Mouse (Mus musculus): Measurements from ENCODE around the gene Sh3bp5. TPM values are rescaled to one million over a fixed set of nuclear protein-coding genes. Genes with fewer than 3 reads are reported as not detected.

The Sh3bp5 gene
- polyA plus RNA-seq, 1 experiment from 2014 or later = 39.0 TPM

GRCm38 (mm10) chr14:31337406-31337805 is 98.5 kb downstream of the Sh3bp5 start:
- Histone ChIP-seq H3K9ac (replicated peaks; ENCODE audit: low read length) (peak overlapping the region; percentile 87), H3K27ac (ENCODE audit: low read length) (no peak overlapping the region), H3K4me3 (ENCODE audit: low read length) (peak overlapping the region; percentile 81), H3K9me3 (ENCODE audit: low read length) (no peaks in the 10 kb centered on the region), H3K27me3 (ENCODE audit: insufficient read depth, low read length) (no peaks in the 10 kb centered on the region), H3K4me1 (ENCODE audit: insufficient read depth, low read length) (peaks cover 12% of the 10 kb centered on the region), H3K4me2 (replicated peaks; ENCODE audit: low read depth, low read length) (peak overlapping the region; percentile 73), H3K36me3 (ENCODE audit: insufficient read depth, low read length) (peaks cover 7% of the 10 kb centered on the region)
- ATAC-seq (ENCODE audit: low FRiP score, low TSS enrichment) = no peak
- 42% methylated on average over 7 of the region's 7 CpGs for WGBS

- Histone ChIP-seq H3K4me1 (ENCODE audit: insufficient read depth, low read length) (peaks cover 12% of the 10 kb centered on the region), H3K9me3 (ENCODE audit: low read length) (no peaks in the 10 kb centered on the region), H3K27ac (ENCODE audit: low read length) (peak within 1 kb of the TSS; percentile 97), H3K4me3 (ENCODE audit: low read length) (peak within 1 kb of the TSS; percentile 81), H3K27me3 (ENCODE audit: insufficient read depth, low read length) (no peaks in the 10 kb centered on the region), H3K9ac (replicated peaks; ENCODE audit: low read length) (peak within 1 kb of the TSS; percentile 87), H3K4me2 (replicated peaks; ENCODE audit: low read depth, low read length) (peak within 1 kb of the TSS; percentile 73), H3K36me3 (ENCODE audit: insufficient read depth, low read length) (peaks cover 7% of the 10 kb centered on the region)
- peak; percentile 99 for ATAC-seq (ENCODE audit: low FRiP score, low TSS enrichment)
- under 1% methylated on average over 76 of the region's 78 CpGs for WGBS
These were observed 99.3 kb downstream of the Sh3bp5 start, which contains the start of gene Capn7 for GRCm38 (mm10) chr14:31336369-31337155. TSS of gene Capn7 (plus strand) at chr14:31336638.

GRCm38 (mm10) chr14:31335765-31336164 is 100.1 kb downstream of the Sh3bp5 start:
- Histone ChIP-seq H3K36me3 (ENCODE audit: insufficient read depth, low read length) (peaks cover 3% of the 10 kb centered on the region), H3K9ac (replicated peaks; ENCODE audit: low read length) (no peak overlapping the region), H3K27ac (ENCODE audit: low read length) (no peak overlapping the region), H3K4me2 (replicated peaks; ENCODE audit: low read depth, low read length) (peak overlapping the region; percentile 48), H3K4me3 (ENCODE audit: low read length) (peak overlapping the region; percentile 81), H3K27me3 (ENCODE audit: insufficient read depth, low read length) (no peaks in the 10 kb centered on the region), H3K4me1 (ENCODE audit: insufficient read depth, low read length) (peaks cover 12% of the 10 kb centered on the region), H3K9me3 (ENCODE audit: low read length) (no peaks in the 10 kb centered on the region)
- WGBS = 55% methylated on average over 3 of the region's 3 CpGs
- ATAC-seq (ENCODE audit: low FRiP score, low TSS enrichment) = no peak

DNA sequence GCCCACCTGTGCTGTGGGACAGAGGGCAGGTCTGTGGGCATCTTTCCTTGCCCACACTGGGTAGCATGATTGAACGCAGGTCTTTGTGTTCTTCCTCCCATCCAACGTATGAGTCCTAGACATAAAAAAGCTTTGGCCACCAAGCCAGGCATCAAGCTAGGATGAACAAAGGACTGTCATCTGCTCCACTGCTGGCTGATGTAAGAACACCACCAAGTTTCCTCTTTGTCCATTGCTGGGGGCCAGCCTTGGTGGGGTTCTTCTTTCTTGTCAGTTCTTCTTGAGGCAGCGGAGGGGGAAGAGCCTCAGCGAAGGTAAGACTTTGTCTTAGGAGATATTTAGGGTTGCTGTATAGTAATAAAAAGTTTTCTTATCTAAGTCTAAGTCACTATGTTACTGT is 104.9 kb downstream of the Sh3bp5 start:
- no peaks in the 10 kb centered on the region for H3K4me1 ChIP-seq (ENCODE audit: insufficient read depth, low read length)
- H3K27ac ChIP-seq (ENCODE audit: low read length) = no peak overlapping the region
- H3K9me3 ChIP-seq (ENCODE audit: low read length) = no peaks in the 10 kb centered on the region
- H3K9ac ChIP-seq (replicated peaks; ENCODE audit: low read length) = no peak overlapping the region
- no peak overlapping the region for H3K4me2 ChIP-seq (replicated peaks; ENCODE audit: low read depth, low read length)
- H3K36me3 ChIP-seq (ENCODE audit: insufficient read depth, low read length) = no peaks in the 10 kb centered on the region
- no peak overlapping the region for H3K4me3 ChIP-seq (ENCODE audit: low read length)
- ATAC-seq (ENCODE audit: low FRiP score, low TSS enrichment) = no peak
- whole genome bisulfite sequencing = 75% methylated on average over 4 of the region's 4 CpGs
- H3K27me3 ChIP-seq (ENCODE audit: insufficient read depth, low read length) = no peaks in the 10 kb centered on the region

- no peak for ATAC-seq (ENCODE audit: low FRiP score, low TSS enrichment)
- Histone ChIP-seq H3K36me3 (ENCODE audit: insufficient read depth, low read length) (no peaks in the 10 kb centered on the region), H3K9me3 (ENCODE audit: low read length) (no peaks in the 10 kb centered on the region), H3K27me3 (ENCODE audit: insufficient read depth, low read length) (no peaks in the 10 kb centered on the region), H3K4me3 (ENCODE audit: low read length) (no peak overlapping the region), H3K4me1 (ENCODE audit: insufficient read depth, low read length) (no peaks in the 10 kb centered on the region), H3K4me2 (replicated peaks; ENCODE audit: low read depth, low read length) (no peak overlapping the region), H3K9ac (replicated peaks; ENCODE audit: low read length) (no peak overlapping the region), H3K27ac (ENCODE audit: low read length) (no peak overlapping the region)
- WGBS = 56% methylated on average over 2 of the region's 2 CpGs
These were observed 106.1 kb downstream of the Sh3bp5 start for GRCm38 (mm10) chr14:31329741-31330140.

GRCm38 (mm10) chr14:31327681-31328080 is 108.2 kb downstream of the Sh3bp5 start:
- Histone ChIP-seq H3K4me1 (ENCODE audit: insufficient read depth, low read length) (peaks cover 4% of the 10 kb centered on the region; the same call in 1 of the 2 replicates), H3K9me3 (ENCODE audit: low read length) (no peaks in the 10 kb centered on the region), H3K4me2 (replicated peaks; ENCODE audit: low read depth, low read length) (no peak overlapping the region), H3K27ac (ENCODE audit: low read length) (no peak overlapping the region), H3K27me3 (ENCODE audit: insufficient read depth, low read length) (no peaks in the 10 kb centered on the region), H3K36me3 (ENCODE audit: insufficient read depth, low read length) (no peaks in the 10 kb centered on the region), H3K9ac (replicated peaks; ENCODE audit: low read length) (no peak overlapping the region), H3K4me3 (ENCODE audit: low read length) (no peak overlapping the region)
- ATAC-seq (ENCODE audit: low FRiP score, low TSS enrichment) = no peak
- WGBS = 78% methylated on average over 4 of the region's 4 CpGs

DNA sequence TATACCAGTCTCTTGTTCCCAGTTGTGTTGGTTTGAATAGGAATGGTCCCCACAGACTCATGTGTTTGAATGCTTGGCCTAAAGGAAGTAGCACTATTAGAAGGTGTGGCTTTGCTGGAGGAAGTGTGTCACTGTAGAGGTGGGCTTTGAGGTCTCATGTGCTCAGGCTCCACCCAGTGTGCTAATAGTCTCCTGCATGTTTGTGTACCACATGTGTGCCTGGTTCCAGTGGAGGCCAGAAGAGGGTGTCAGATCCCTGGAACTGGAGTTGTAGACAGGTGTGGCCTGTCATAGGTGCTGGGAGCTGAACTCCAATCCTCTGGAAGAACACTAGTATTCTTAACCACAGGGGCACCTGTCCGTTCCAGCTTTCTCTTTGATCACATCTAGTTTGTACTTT is 108.7 kb downstream of the Sh3bp5 start:
- WGBS = 93% methylated on average over 1 of the region's 1 CpGs
- ATAC-seq (ENCODE audit: low FRiP score, low TSS enrichment) = no peak
- Histone ChIP-seq H3K4me2 (replicated peaks; ENCODE audit: low read depth, low read length) (no peak overlapping the region), H3K36me3 (ENCODE audit: insufficient read depth, low read length) (no peaks in the 10 kb centered on the region), H3K9me3 (ENCODE audit: low read length) (no peaks in the 10 kb centered on the region), H3K4me3 (ENCODE audit: low read length) (no peak overlapping the region), H3K9ac (replicated peaks; ENCODE audit: low read length) (no peak overlapping the region), H3K4me1 (ENCODE audit: insufficient read depth, low read length) (peaks cover 4% of the 10 kb centered on the region; the same call in 1 of the 2 replicates), H3K27ac (ENCODE audit: low read length) (no peak overlapping the region), H3K27me3 (ENCODE audit: insufficient read depth, low read length) (no peaks in the 10 kb centered on the region)

DNA sequence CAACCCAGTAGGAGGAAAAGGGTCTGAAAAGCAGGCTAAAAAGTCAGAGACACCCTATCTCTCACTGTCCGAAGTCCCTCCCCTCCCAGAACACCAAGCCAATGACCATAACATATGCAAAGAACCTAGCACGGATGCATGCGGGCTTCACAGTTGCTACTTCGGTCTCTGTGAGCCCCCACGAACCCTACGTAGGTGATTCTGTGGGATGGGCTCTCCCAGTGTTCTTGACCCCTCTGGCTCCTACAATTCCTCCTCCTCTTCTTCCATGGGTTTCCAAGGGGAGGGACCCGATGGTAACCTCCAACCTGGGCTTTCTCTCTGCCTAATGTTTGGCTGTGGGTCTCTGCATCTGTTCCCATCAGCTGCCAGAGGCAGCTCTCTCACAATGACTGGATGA is 109.1 kb downstream of the Sh3bp5 start:
- Histone ChIP-seq H3K27ac (ENCODE audit: low read length) (no peak overlapping the region), H3K4me3 (ENCODE audit: low read length) (no peak overlapping the region), H3K27me3 (ENCODE audit: insufficient read depth, low read length) (no peaks in the 10 kb centered on the region), H3K9me3 (ENCODE audit: low read length) (no peaks in the 10 kb centered on the region), H3K36me3 (ENCODE audit: insufficient read depth, low read length) (no peaks in the 10 kb centered on the region), H3K4me2 (replicated peaks; ENCODE audit: low read depth, low read length) (no peak overlapping the region), H3K4me1 (ENCODE audit: insufficient read depth, low read length) (peaks cover 4% of the 10 kb centered on the region; the same call in 1 of the 2 replicates), H3K9ac (replicated peaks; ENCODE audit: low read length) (no peak overlapping the region)
- 71% methylated on average over 7 of the region's 7 CpGs for WGBS
- ATAC-seq (ENCODE audit: low FRiP score, low TSS enrichment) = no peak

GRCm38 (mm10) chr14:31325551-31325950 is 110.3 kb downstream of the Sh3bp5 start:
- ATAC-seq (ENCODE audit: low FRiP score, low TSS enrichment) = no peak
- Histone ChIP-seq H3K4me3 (ENCODE audit: low read length) (no peak overlapping the region), H3K4me2 (replicated peaks; ENCODE audit: low read depth, low read length) (no peak overlapping the region), H3K36me3 (ENCODE audit: insufficient read depth, low read length) (no peaks in the 10 kb centered on the region), H3K27me3 (ENCODE audit: insufficient read depth, low read length) (no peaks in the 10 kb centered on the region), H3K4me1 (ENCODE audit: insufficient read depth, low read length) (peaks cover 4% of the 10 kb centered on the region; the same call in 1 of the 2 replicates), H3K9me3 (ENCODE audit: low read length) (no peaks in the 10 kb centered on the region), H3K27ac (ENCODE audit: low read length) (no peak overlapping the region), H3K9ac (replicated peaks; ENCODE audit: low read length) (no peak overlapping the region)
- WGBS = 57% methylated on average over 5 of the region's 5 CpGs

DNA sequence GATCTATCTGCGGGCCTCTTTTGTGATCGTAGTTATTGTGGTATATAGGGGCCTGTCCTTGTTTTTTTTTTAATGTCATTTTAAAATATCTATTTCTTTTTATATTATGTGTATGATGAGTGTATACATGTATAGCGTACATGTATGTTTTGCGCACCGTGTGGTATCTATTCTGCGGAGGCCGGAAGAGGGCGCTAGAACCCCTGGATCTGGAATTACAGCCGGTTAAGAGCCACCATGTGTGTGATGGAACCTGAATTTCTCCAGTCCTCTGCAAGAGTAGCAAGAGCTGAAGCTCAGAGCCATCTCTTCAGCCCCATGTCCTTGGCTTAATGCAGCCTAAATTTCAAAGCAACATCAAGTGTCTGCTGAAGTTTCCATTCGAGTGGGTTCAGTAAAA is 111.0 kb downstream of the Sh3bp5 start:
- Histone ChIP-seq H3K4me1 (ENCODE audit: insufficient read depth, low read length) (peaks cover 4% of the 10 kb centered on the region; the same call in 1 of the 2 replicates), H3K27ac (ENCODE audit: low read length) (no peak overlapping the region), H3K4me2 (replicated peaks; ENCODE audit: low read depth, low read length) (no peak overlapping the region), H3K4me3 (ENCODE audit: low read length) (no peak overlapping the region), H3K36me3 (ENCODE audit: insufficient read depth, low read length) (no peaks in the 10 kb centered on the region), H3K9ac (replicated peaks; ENCODE audit: low read length) (no peak overlapping the region), H3K9me3 (ENCODE audit: low read length) (no peaks in the 10 kb centered on the region), H3K27me3 (ENCODE audit: insufficient read depth, low read length) (no peaks in the 10 kb centered on the region)
- 75% methylated on average over 10 of the region's 10 CpGs for WGBS
- ATAC-seq (ENCODE audit: low FRiP score, low TSS enrichment) = no peak
